Mouse (Mus musculus): ENCODE results near the gene Lrp6. TPM values are rescaled to one million over a fixed set of nuclear protein-coding genes. Genes with fewer than 3 reads are reported as not detected.
A peak's percentile ranks its signal among the peaks of the same experiment; 100 is the strongest.

The Lrp6 gene
- polyA plus RNA-seq, 1 experiment from 2014 or later, result 20.0 TPM

DNA sequence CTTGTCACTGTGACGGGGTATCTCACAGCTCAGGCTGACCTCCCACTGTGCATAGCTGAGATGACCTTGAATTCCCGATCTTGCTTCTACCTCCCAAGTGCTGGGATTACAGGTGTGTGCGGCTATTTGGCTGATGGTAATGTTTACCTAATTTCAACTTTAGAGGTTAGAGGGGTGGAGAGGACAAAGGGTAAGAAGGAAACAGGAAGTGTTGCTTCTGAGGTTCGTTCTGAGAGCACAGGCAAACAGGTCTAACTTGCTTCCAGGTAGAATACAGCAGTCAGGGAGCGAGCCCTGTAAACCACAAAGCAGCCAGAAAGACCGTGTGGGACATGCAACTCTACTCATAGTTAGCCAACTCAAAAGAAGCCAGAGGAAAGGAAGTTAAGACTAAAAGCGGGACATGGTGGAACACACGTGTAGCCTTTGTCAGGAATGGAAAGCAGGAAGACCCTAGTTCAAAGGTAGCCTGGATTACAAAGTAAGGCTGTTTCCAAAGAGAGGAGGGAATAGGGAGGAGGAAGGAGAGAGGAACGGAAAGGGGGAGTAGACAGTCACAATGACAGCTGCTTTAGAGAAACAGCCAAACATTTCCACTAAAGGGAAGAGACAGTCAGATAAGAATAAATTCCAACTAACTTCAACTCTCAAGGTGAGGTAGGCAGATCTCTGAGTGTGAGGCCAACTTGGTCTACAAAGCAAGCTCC is 123.4 kb downstream of the Lrp6 start:
- WGBS, result 84% methylated on average over 9 of the region's 9 CpGs
- H3K4me3 ChIP-seq (replicated peaks; ENCODE audit: low read length), result no peak overlapping the region
- no peaks in the 10 kb centered on the region for H3K9me3 ChIP-seq (ENCODE audit: control insufficient read depth, low read length)
- peaks cover 4% of the 10 kb centered on the region for H3K36me3 ChIP-seq (ENCODE audit: control insufficient read depth, insufficient read depth)
- no peaks in the 10 kb centered on the region for H3K27me3 ChIP-seq (replicated peaks; ENCODE audit: control insufficient read depth, insufficient read depth, low read length)
- H3K4me2 ChIP-seq (ENCODE audit: low read length), result no peak overlapping the region
- peaks cover 14% of the 10 kb centered on the region for H3K4me1 ChIP-seq (replicated peaks; ENCODE audit: control insufficient read depth, insufficient read depth, low read length)
- no peak overlapping the region for H3K9ac ChIP-seq (replicated peaks; ENCODE audit: low read depth, low read length)
- no peak overlapping the region for H3K27ac ChIP-seq (ENCODE audit: low read length)
- ATAC-seq, result no peak

DNA sequence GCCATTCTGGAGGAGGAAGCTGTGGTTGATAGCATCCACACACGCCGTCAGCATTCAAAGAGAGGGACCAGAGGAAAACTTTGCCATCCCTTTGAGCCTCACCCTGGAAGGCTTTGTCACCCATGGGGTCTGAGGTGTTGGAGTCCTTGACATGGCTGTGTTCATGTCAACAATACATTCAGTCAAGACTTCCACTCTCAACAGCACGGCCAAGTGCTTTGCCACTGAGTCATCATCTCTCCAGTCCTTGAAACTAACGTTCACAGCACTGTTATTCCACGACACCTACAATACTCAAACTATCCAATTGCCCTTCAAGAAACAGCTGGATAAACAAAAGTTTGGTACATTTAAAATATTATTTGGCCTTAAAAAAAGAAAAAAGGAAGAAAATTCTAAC is 124.5 kb downstream of the Lrp6 start:
- ATAC-seq, result no peak
- Histone ChIP-seq H3K9me3 (ENCODE audit: control insufficient read depth, low read length) (no peaks in the 10 kb centered on the region), H3K27ac (ENCODE audit: low read length) (no peak overlapping the region), H3K4me3 (replicated peaks; ENCODE audit: low read length) (no peak overlapping the region), H3K9ac (replicated peaks; ENCODE audit: low read depth, low read length) (no peak overlapping the region), H3K4me1 (replicated peaks; ENCODE audit: control insufficient read depth, insufficient read depth, low read length) (peaks cover 14% of the 10 kb centered on the region), H3K4me2 (ENCODE audit: low read length) (no peak overlapping the region), H3K27me3 (replicated peaks; ENCODE audit: control insufficient read depth, insufficient read depth, low read length) (no peaks in the 10 kb centered on the region), H3K36me3 (ENCODE audit: control insufficient read depth, insufficient read depth) (peaks cover 4% of the 10 kb centered on the region)
- 89% methylated on average over 5 of the region's 5 CpGs for WGBS

DNA sequence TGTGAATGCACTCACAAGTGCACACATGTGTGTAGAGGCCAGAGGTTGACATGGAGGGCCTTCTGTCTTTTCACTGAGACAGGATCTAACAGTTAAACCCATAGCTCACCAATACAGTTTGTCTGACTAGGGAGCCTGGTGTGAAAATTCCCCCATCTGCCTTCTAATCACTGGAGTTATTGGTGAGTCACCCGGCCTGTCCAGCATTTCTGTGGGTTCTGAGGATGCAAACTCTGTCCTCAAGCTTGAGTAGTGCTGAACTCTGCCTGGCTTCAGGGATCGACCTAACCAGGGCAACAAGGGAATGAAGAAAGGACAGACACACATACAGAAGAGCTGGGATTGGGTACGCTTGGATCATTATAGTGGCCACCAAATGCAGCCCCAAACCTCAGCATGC is 125.0 kb downstream of the Lrp6 start:
- WGBS, result 91% methylated on average over 3 of the region's 3 CpGs
- no peaks in the 10 kb centered on the region for H3K27me3 ChIP-seq (replicated peaks; ENCODE audit: control insufficient read depth, insufficient read depth, low read length)
- no peak overlapping the region for H3K4me3 ChIP-seq (replicated peaks; ENCODE audit: low read length)
- H3K4me2 ChIP-seq (ENCODE audit: low read length), result no peak overlapping the region
- no peak overlapping the region for H3K27ac ChIP-seq (ENCODE audit: low read length)
- H3K36me3 ChIP-seq (ENCODE audit: control insufficient read depth, insufficient read depth), result peaks cover 4% of the 10 kb centered on the region
- no peak overlapping the region for H3K9ac ChIP-seq (replicated peaks; ENCODE audit: low read depth, low read length)
- H3K4me1 ChIP-seq (replicated peaks; ENCODE audit: control insufficient read depth, insufficient read depth, low read length), result peaks cover 14% of the 10 kb centered on the region
- H3K9me3 ChIP-seq (ENCODE audit: control insufficient read depth, low read length), result no peaks in the 10 kb centered on the region
- no peak for ATAC-seq

DNA sequence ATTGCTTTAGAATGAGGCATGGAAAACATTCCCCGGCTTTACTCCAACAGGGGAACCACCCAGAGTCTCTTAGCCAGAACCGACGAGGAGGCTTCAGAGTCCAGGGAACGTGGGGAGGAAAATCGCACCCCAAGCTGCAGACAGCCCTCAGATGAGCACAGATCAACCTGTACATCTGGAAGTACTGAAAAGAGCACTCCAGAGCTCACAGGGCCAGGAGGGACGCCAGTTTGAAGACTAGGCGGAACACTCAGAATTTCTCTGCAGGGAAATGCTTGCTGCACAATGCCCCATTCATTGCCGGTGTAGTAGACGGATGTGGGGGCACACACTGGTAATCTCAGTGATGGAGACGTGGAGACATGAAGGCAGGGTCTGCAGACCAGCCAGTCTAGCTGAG is 126.7 kb downstream of the Lrp6 start:
- H3K4me1 ChIP-seq (replicated peaks; ENCODE audit: control insufficient read depth, insufficient read depth, low read length), result peaks cover 14% of the 10 kb centered on the region
- peak overlapping the region; percentile 48 for H3K9ac ChIP-seq (replicated peaks; ENCODE audit: low read depth, low read length)
- H3K4me3 ChIP-seq (replicated peaks; ENCODE audit: low read length), result peak overlapping the region; percentile 43
- ATAC-seq, result peak; percentile 14
- no peaks in the 10 kb centered on the region for H3K27me3 ChIP-seq (replicated peaks; ENCODE audit: control insufficient read depth, insufficient read depth, low read length)
- 13% methylated on average over 10 of the region's 10 CpGs for WGBS
- no peaks in the 10 kb centered on the region for H3K9me3 ChIP-seq (ENCODE audit: control insufficient read depth, low read length)
- peaks cover 3% of the 10 kb centered on the region for H3K36me3 ChIP-seq (ENCODE audit: control insufficient read depth, insufficient read depth)
- H3K27ac ChIP-seq (ENCODE audit: low read length), result peak overlapping the region; percentile 78
- H3K4me2 ChIP-seq (ENCODE audit: low read length), result peak overlapping the region; percentile 68

DNA sequence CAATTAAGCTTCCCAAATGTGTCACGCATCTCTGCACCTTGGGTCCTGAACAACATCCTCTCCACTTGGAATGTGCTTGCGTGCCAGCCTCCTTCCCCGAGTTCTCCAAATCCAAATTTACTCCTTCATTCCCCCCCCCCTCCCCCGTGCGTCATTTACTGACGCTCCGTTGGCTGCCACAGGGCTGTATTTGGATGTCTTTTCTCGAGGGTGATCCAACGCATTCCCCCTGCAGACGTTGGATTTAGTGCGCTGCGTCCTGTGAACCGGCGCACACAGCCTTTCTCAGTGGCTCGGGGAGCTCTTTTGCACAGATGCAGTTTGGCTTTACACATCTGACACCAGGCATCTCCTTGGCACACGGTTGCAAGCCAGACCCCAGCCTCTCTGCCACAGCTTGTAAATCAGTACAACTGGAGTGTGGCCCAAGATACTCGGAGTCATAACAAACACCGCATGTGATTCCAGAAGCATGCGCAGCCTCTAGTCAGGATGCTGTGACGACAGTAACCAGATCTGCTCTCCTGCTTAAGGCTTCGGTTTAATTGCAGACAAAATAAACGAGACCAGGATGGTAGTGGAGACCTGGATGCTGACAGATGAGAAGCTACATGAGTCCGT is 127.3 kb downstream of the Lrp6 start:
- Histone ChIP-seq H3K9ac (replicated peaks; ENCODE audit: low read depth, low read length) (peak overlapping the region; percentile 48), H3K27me3 (replicated peaks; ENCODE audit: control insufficient read depth, insufficient read depth, low read length) (no peaks in the 10 kb centered on the region), H3K4me2 (ENCODE audit: low read length) (peak overlapping the region; percentile 68), H3K36me3 (ENCODE audit: control insufficient read depth, insufficient read depth) (no peaks in the 10 kb centered on the region), H3K27ac (ENCODE audit: low read length) (peak overlapping the region; percentile 78), H3K4me3 (replicated peaks; ENCODE audit: low read length) (peak overlapping the region; percentile 43), H3K9me3 (ENCODE audit: control insufficient read depth, low read length) (no peaks in the 10 kb centered on the region), H3K4me1 (replicated peaks; ENCODE audit: control insufficient read depth, insufficient read depth, low read length) (peaks cover 14% of the 10 kb centered on the region)
- 5% methylated on average over 23 of the region's 23 CpGs for WGBS
- ATAC-seq, result peak; percentile 91

DNA sequence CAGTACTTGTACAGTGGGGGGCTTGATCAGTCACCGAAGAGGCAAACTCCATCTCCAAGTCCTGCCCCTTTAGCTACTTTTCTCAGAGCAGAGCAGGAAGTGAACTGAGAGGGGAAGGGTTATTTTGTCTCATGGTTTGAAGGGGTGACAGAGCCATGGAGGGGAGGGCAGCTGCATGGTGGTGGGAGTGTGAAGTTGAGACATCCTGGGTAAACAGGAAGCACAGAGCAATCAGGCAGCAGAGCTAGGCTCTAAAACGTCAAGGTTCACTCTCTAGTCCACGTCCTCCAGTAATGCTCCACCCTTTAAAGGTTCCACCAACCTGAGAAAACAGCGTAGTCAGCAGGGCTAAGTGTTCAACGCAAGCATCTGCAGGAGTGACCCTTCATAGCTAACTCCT is 129.8 kb downstream of the Lrp6 start:
- Histone ChIP-seq H3K4me3 (replicated peaks; ENCODE audit: low read length) (no peak overlapping the region), H3K27me3 (replicated peaks; ENCODE audit: control insufficient read depth, insufficient read depth, low read length) (no peaks in the 10 kb centered on the region), H3K9ac (replicated peaks; ENCODE audit: low read depth, low read length) (no peak overlapping the region), H3K9me3 (ENCODE audit: control insufficient read depth, low read length) (no peaks in the 10 kb centered on the region), H3K36me3 (ENCODE audit: control insufficient read depth, insufficient read depth) (no peaks in the 10 kb centered on the region), H3K4me2 (ENCODE audit: low read length) (no peak overlapping the region), H3K27ac (ENCODE audit: low read length) (no peak overlapping the region), H3K4me1 (replicated peaks; ENCODE audit: control insufficient read depth, insufficient read depth, low read length) (peaks cover 14% of the 10 kb centered on the region)
- 95% methylated on average over 5 of the region's 5 CpGs for WGBS
- no peak for ATAC-seq

DNA sequence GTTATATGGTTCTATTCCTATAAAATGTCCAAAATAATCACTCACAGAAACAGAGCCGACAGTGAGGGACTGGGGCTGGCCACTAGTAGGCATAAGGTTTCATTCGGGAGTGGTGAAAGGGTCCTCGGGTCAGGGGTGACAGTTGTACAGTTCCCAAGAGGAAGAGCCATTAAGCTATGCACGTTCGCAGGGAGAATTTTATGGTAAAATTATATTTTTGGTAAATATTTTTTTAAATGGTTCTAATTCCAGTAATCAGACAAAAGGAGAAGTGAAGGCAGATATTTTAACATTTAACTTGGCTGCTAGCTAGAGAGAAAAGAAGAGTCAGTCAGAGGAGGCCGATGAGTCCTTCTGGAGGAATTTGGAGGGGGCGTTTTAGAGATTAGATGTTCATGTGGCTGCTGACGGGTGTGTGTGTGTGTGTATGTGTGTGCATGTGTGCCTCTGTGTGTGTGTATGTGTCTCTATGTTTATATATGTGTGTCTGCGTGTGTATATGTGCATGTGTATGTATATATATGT is 131.8 kb downstream of the Lrp6 start:
- Histone ChIP-seq H3K4me1 (replicated peaks; ENCODE audit: control insufficient read depth, insufficient read depth, low read length) (peaks cover 11% of the 10 kb centered on the region), H3K4me3 (replicated peaks; ENCODE audit: low read length) (no peak overlapping the region), H3K27ac (ENCODE audit: low read length) (no peak overlapping the region), H3K4me2 (ENCODE audit: low read length) (no peak overlapping the region), H3K9ac (replicated peaks; ENCODE audit: low read depth, low read length) (no peak overlapping the region), H3K9me3 (ENCODE audit: control insufficient read depth, low read length) (no peaks in the 10 kb centered on the region), H3K36me3 (ENCODE audit: control insufficient read depth, insufficient read depth) (no peaks in the 10 kb centered on the region), H3K27me3 (replicated peaks; ENCODE audit: control insufficient read depth, insufficient read depth, low read length) (no peaks in the 10 kb centered on the region)
- ATAC-seq, result no peak
- whole genome bisulfite sequencing, result 86% methylated on average over 9 of the region's 9 CpGs

DNA sequence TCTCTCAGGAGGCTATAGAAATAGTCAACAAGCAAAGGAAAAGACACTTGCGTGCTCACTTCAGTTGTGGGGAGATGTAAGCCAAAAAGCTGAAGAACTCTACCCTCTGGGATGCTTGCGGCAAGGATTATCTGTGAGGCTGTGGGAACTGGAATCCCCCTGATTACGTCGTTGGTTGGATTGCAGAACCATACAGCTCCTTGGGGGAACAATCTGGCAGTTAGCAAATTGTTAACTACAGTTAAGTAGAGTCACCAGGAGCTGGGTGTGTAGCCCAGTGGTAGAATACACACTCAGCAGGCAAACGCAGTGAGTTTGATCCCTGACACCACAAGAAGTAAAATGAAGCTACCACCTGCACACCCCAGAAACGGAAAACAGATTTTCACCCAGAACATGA is 132.7 kb downstream of the Lrp6 start:
- WGBS, result 65% methylated on average over 6 of the region's 6 CpGs
- Histone ChIP-seq H3K27me3 (replicated peaks; ENCODE audit: control insufficient read depth, insufficient read depth, low read length) (no peaks in the 10 kb centered on the region), H3K36me3 (ENCODE audit: control insufficient read depth, insufficient read depth) (no peaks in the 10 kb centered on the region), H3K9me3 (ENCODE audit: control insufficient read depth, low read length) (no peaks in the 10 kb centered on the region), H3K4me1 (replicated peaks; ENCODE audit: control insufficient read depth, insufficient read depth, low read length) (peaks cover 4% of the 10 kb centered on the region; the same call in 1 of the 2 replicates), H3K27ac (ENCODE audit: low read length) (no peak overlapping the region), H3K4me3 (replicated peaks; ENCODE audit: low read length) (no peak overlapping the region), H3K9ac (replicated peaks; ENCODE audit: low read depth, low read length) (no peak overlapping the region), H3K4me2 (ENCODE audit: low read length) (no peak overlapping the region)
- no peak for ATAC-seq

DNA sequence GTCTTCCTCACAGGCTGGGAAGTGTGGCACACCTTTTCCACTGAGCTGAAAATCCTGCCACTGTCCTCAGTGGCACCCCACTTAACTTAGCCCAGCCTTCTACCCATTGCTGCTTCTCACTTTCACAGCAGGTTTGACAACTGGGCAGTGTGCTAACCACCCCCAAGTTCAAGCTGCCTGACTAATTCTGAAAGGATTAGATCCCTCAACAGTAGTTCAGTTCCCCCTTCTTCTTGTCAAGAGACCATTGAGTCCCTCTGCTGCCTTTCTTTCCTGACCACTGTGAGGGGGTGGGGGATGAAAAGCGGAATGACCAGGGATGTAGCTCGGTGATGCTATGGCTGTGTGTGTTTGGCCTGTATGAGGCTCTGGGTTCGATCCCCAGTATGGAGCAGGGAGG is 133.5 kb downstream of the Lrp6 start:
- Histone ChIP-seq H3K27ac (ENCODE audit: low read length) (no peak overlapping the region), H3K4me2 (ENCODE audit: low read length) (no peak overlapping the region), H3K9ac (replicated peaks; ENCODE audit: low read depth, low read length) (no peak overlapping the region), H3K4me3 (replicated peaks; ENCODE audit: low read length) (no peak overlapping the region), H3K27me3 (replicated peaks; ENCODE audit: control insufficient read depth, insufficient read depth, low read length) (no peaks in the 10 kb centered on the region), H3K9me3 (ENCODE audit: control insufficient read depth, low read length) (no peaks in the 10 kb centered on the region), H3K36me3 (ENCODE audit: control insufficient read depth, insufficient read depth) (no peaks in the 10 kb centered on the region), H3K4me1 (replicated peaks; ENCODE audit: control insufficient read depth, insufficient read depth, low read length) (no peaks in the 10 kb centered on the region)
- ATAC-seq, result no peak
- 78% methylated on average over 3 of the region's 3 CpGs for WGBS
